Mouse (Mus musculus) heart, embryonic 14.5 days (tissue): Measurements from ENCODE around the gene Dock8. TPM values are rescaled to one million over a fixed set of nuclear protein-coding genes. Genes with fewer than 3 reads are reported as not detected.

Source experiments
- ATAC-seq: fragments of 200-750 bp; cut with Nextera tagmentation; 2 replicates; pipeline ENCODE4 v1.8.0; 2017; ENCODE audit warnings: low read depth, moderate TSS enrichment; ENCODE audit not compliant: insufficient number of reproducible peaks, insufficient read depth, low FRiP score
- H3K27ac ChIP-seq, 2 experiments: fragments of 200-500 bp in 1 of 2; fragments of 300-500 bp in 1 of 2; sonication (generic) in 1 of 2; replicated peaks in 1 of 2; 2 replicates each; pipeline ENCODE4 v1.5.1; 2012 to 2014; ENCODE audit warnings: low read depth in 2 of 2, low read length in 2 of 2, control low read depth in 1 of 2, mild to moderate bottlenecking in 1 of 2, mixed read lengths in 1 of 2; ENCODE audit not compliant: control insufficient read depth in 1 of 2, insufficient read depth in 1 of 2
- H3K27me3 ChIP-seq: fragments of 300-500 bp; sonication (generic); 2 replicates; pipeline ENCODE4 v1.6.1; 2014; ENCODE audit warnings: mild to moderate bottlenecking, low read length, control low read depth; ENCODE audit not compliant: control insufficient read depth, insufficient read depth
- H3K36me3 ChIP-seq: fragments of 300-500 bp; sonication (generic); 2 replicates; pipeline ENCODE4 v1.6.1; 2014; ENCODE audit warnings: mild to moderate bottlenecking, control low read depth, low read length, mixed read lengths; ENCODE audit not compliant: control insufficient read depth, insufficient read depth
- H3K4me1 ChIP-seq, 2 experiments: fragments of 200-500 bp in 1 of 2; fragments of 300-500 bp in 1 of 2; sonication (generic) in 1 of 2; 2 replicates each; pipeline ENCODE4 v1.6.1; 2012 to 2014; ENCODE audit warnings: low read length in 2 of 2, control low read depth in 1 of 2, mixed read lengths in 1 of 2; ENCODE audit not compliant: control insufficient read depth in 2 of 2, insufficient read depth in 2 of 2
- H3K4me2 ChIP-seq: fragments of 300-500 bp; sonication (generic); 2 replicates; pipeline ENCODE4 v1.6.1; 2014; ENCODE audit warnings: mild to moderate bottlenecking, low read length
- H3K4me3 ChIP-seq, 2 experiments: fragments of 200-500 bp in 1 of 2; fragments of 300-500 bp in 1 of 2; sonication (generic) in 1 of 2; 2 replicates each; pipeline ENCODE4 v1.5.1; 2012 to 2014; ENCODE audit warnings: low read length in 2 of 2, mild to moderate bottlenecking in 2 of 2, control low read depth in 1 of 2, low read depth in 1 of 2, moderate library complexity in 1 of 2; ENCODE audit not compliant: control insufficient read depth in 1 of 2, insufficient read depth in 1 of 2
- H3K9ac ChIP-seq: fragments of 300-500 bp; sonication (generic); 2 replicates; pipeline ENCODE4 v1.6.1; 2014; ENCODE audit warnings: mild to moderate bottlenecking, low read length
- H3K9me3 ChIP-seq: fragments of 300-500 bp; sonication (generic); 2 replicates; pipeline ENCODE4 v1.6.1; 2016; ENCODE audit warnings: low read length, control low read depth; ENCODE audit not compliant: control insufficient read depth
- WGBS: fragments of 180-500 bp; shearing (Covaris S2); extraction: QIAGEN DNeasy Blood & Tissue Kit; methylation state at CpG from one replicate; pipeline ENCODE4 v1.1.7; 2014; 5-methylcytosine and 5-hydroxymethylcytosine counted together
- polyA plus RNA-seq: library from polyadenylated mRNA; unstranded; fragments of >200 nt; fragmentation: Nextera tagmentation; extraction: Ambion mirVana; gene quantifications from 2 replicates; pipeline ENCODE4 v1.2.1, GENCODE M21; 2014

Dock8 gene
- polyA plus RNA-seq, 1 experiment from 2014 or later = 4.6 TPM

GRCm38 (mm10) chr19:25144110-25145028 is 145.0 kb downstream of the Dock8 start:
- no peak for ATAC-seq
- Histone ChIP-seq H3K4me3 (no peak overlapping the region), H3K4me1 (no peaks in the 10 kb centered on the region), H3K4me2 (no peak overlapping the region), H3K9me3 (no peaks in the 10 kb centered on the region), H3K27ac (no peak overlapping the region), H3K36me3 (no peaks in the 10 kb centered on the region), H3K27me3 (no peaks in the 10 kb centered on the region), H3K9ac (no peak overlapping the region)
- WGBS = 64% methylated on average over 17 of the region's 17 CpGs

GRCm38 (mm10) chr19:25145116-25145515 is 145.8 kb downstream of the Dock8 start:
- Histone ChIP-seq H3K27ac (no peak overlapping the region), H3K27me3 (no peaks in the 10 kb centered on the region), H3K4me1 (no peaks in the 10 kb centered on the region), H3K36me3 (no peaks in the 10 kb centered on the region), H3K4me3 (no peak overlapping the region), H3K9me3 (no peaks in the 10 kb centered on the region), H3K9ac (no peak overlapping the region), H3K4me2 (no peak overlapping the region)
- 84% methylated on average over 5 of the region's 5 CpGs for WGBS
- ATAC-seq = no peak

- no peak for ATAC-seq
- H3K9me3 ChIP-seq = no peaks in the 10 kb centered on the region
- H3K4me2 ChIP-seq = no peak overlapping the region
- no peak overlapping the region for H3K9ac ChIP-seq
- H3K27me3 ChIP-seq = no peaks in the 10 kb centered on the region
- no peak overlapping the region for H3K4me3 ChIP-seq
- no peaks in the 10 kb centered on the region for H3K4me1 ChIP-seq
- H3K27ac ChIP-seq = no peak overlapping the region
- no peaks in the 10 kb centered on the region for H3K36me3 ChIP-seq
- WGBS = 60% methylated on average over 4 of the region's 4 CpGs
Measured at GRCm38 (mm10) chr19:25146122-25146521, 146.8 kb downstream of the Dock8 start.

DNA sequence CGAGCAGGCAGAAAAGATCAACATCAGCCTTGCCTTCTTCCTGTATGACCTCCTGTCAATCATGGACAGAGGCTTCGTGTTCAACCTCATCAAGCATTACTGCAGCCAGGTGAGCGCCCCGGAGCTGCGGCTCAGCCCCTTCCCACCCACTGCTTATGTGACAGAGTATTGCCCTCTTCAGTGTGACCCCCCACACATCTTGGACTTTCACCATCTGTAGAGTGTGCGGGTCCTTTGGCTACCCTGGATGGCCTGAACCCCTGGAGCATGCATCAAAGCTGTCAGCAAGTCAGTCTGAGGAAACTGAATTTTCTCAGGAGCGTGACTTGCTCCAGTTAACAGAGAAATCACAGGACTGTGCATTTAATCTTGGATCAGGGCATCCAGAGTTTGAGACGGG is 150.5 kb downstream of the Dock8 start:
- H3K36me3 ChIP-seq = no peaks in the 10 kb centered on the region
- 54% methylated on average over 8 of the region's 8 CpGs for WGBS
- no peak overlapping the region for H3K27ac ChIP-seq
- H3K4me2 ChIP-seq = no peak overlapping the region
- no peaks in the 10 kb centered on the region for H3K9me3 ChIP-seq
- no peak overlapping the region for H3K9ac ChIP-seq
- H3K4me1 ChIP-seq = peaks cover 3 to 7% of the 10 kb centered on the region in 2 experiments; a peak in 1 of 4 replicates
- no peaks in the 10 kb centered on the region for H3K27me3 ChIP-seq
- H3K4me3 ChIP-seq = no peak overlapping the region
- ATAC-seq = no peak

GRCm38 (mm10) chr19:25154506-25155178 is 155.3 kb downstream of the Dock8 start:
- H3K9ac ChIP-seq = no peak overlapping the region
- H3K4me2 ChIP-seq = no peak overlapping the region
- ATAC-seq = no peak
- H3K4me3 ChIP-seq = no peak overlapping the region
- H3K4me1 ChIP-seq = peaks cover 11 to 18% of the 10 kb centered on the region in 2 experiments; a peak in 3 of 4 replicates
- 0 out of 2 replicates have a peak, but pooled peaks cover 1% of the 10 kb centered on the region for H3K9me3 ChIP-seq
- H3K27me3 ChIP-seq = no peaks in the 10 kb centered on the region
- 69% methylated on average over 7 of the region's 7 CpGs for WGBS
- peak overlapping the region in 1 of 2 experiments; percentile 37; a peak in 1 of 4 replicates for H3K27ac ChIP-seq
- H3K36me3 ChIP-seq = no peaks in the 10 kb centered on the region

- Histone ChIP-seq H3K4me1 (peaks cover 11 to 18% of the 10 kb centered on the region in 2 experiments; a peak in 3 of 4 replicates), H3K27ac (peak overlapping the region; percentile 17 to 37), H3K9ac (peak overlapping the region; percentile 5; the same call in 1 of the 2 replicates), H3K4me2 (peak overlapping the region; percentile 4; the same call in 1 of the 2 replicates), H3K9me3 (0 out of 2 replicates have a peak, but pooled peaks cover 2% of the 10 kb centered on the region), H3K36me3 (no peaks in the 10 kb centered on the region), H3K4me3 (no peak overlapping the region), H3K27me3 (no peaks in the 10 kb centered on the region)
- WGBS = 41% methylated on average over 7 of the region's 7 CpGs
- ATAC-seq = peak; percentile 47; the same call in 1 of the 2 replicates
Measured at GRCm38 (mm10) chr19:25155250-25155649, 155.9 kb downstream of the Dock8 start.

DNA sequence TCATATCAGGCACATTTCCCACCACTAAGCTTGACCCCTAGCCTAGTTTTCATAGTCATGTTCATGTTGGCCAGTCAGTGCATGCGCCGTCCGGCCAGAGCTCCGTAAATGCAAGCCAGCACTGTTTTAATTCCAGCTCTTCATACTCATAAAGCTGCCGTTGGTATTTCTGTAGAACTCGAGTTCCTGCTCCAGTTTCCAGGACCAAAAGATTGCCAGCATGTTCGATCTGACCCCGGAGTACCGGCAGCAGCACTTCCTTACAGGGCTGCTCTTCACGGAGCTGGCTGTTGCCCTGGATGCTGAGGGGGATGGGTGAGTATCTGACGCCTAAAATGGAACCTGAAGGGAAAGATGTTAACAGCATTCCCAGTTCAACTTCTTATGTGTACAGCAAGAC is 156.4 kb downstream of the Dock8 start:
- Histone ChIP-seq H3K27ac (peak overlapping the region in 1 of 2 experiments; percentile 37; a peak in 2 of 4 replicates), H3K4me1 (peaks cover 11 to 18% of the 10 kb centered on the region in 2 experiments; a peak in 3 of 4 replicates), H3K4me3 (no peak overlapping the region), H3K9me3 (0 out of 2 replicates have a peak, but pooled peaks cover 2% of the 10 kb centered on the region), H3K36me3 (no peaks in the 10 kb centered on the region), H3K4me2 (peak overlapping the region; percentile 4; the same call in 1 of the 2 replicates), H3K27me3 (no peaks in the 10 kb centered on the region), H3K9ac (no peak overlapping the region; the same call in 1 of the 2 replicates)
- ATAC-seq = no peak
- WGBS = 51% methylated on average over 11 of the region's 11 CpGs
